9 mouse cellular contexts compared by ENCODE assay signal in genomic region chr16:13358741-13359140, GRCm38 (mm10).
A peak's percentile ranks its signal among the peaks of the same experiment; 100 is the strongest.
DNase-seq lines count a peak whose midpoint lies in the region; ATAC-seq and TF ChIP-seq lines count a peak whose summit lies in the region.
"Had no signal": no experiment of that assay in that cellular context is flagged by ENCODE, and none has a peak within 500 bp of the region (broad histone marks: within the 10 kb centered on the region; RNA-seq: fewer than 3 reads in every experiment).

No protein-coding gene starts in this region.

- intact Hi-C loops in left cerebral cortex, postnatal 14 days (cut with DNase I) = loop anchor here (2.0 to 5.0 kb wide), 3 partner anchors 101 to 200 kb away; partner anchors contain the start of gene Mrtfb

- H3K36me3 ChIP-seq in embryonic facial prominence, embryonic 15.5 days = no peaks in the 10 kb centered on the region
- no peaks in the 10 kb centered on the region for H3K36me3 ChIP-seq in hindbrain, embryonic 14.5 days (replicated peaks; ENCODE audit: control insufficient read depth, insufficient read depth)
- no peaks in the 10 kb centered on the region for H3K36me3 ChIP-seq in midbrain, postnatal 0 days (ENCODE audit: insufficient read depth, low read length)

- no peak overlapping the region for H3K9ac ChIP-seq in embryonic facial prominence, embryonic 15.5 days
- peak overlapping the region; percentile 44 for H3K9ac ChIP-seq in hindbrain, embryonic 14.5 days
- H3K9ac ChIP-seq in midbrain, postnatal 0 days (replicated peaks; ENCODE audit: low read length, poor library complexity, severe bottlenecking) = 0 out of 2 replicates have a peak overlapping the region, but pooled peaks have one; percentile 42
- H3K9ac ChIP-seq: liver, embryonic 14.5 days had no signal

- H3K4me2 ChIP-seq in embryonic facial prominence, embryonic 15.5 days (replicated peaks) = peak overlapping the region; percentile 37
- H3K4me2 ChIP-seq in hindbrain, embryonic 14.5 days (replicated peaks) = peak overlapping the region; percentile 51
- H3K4me2 ChIP-seq in midbrain, postnatal 0 days (ENCODE audit: low read depth, low read length, poor library complexity, severe bottlenecking) = peak overlapping the region; percentile 58

- ATAC-seq in embryonic facial prominence, embryonic 15.5 days (ENCODE audit: insufficient number of reproducible peaks, low FRiP score, low TSS enrichment, low read depth) = no peak
- ATAC-seq in hindbrain, embryonic 14.5 days (ENCODE audit: low FRiP score) = no peak
- ATAC-seq in midbrain, postnatal 0 days (ENCODE audit: low FRiP score) = no peak

- H3K4me3 ChIP-seq in layer of hippocampus, adult 2 months = peak overlapping the region; percentile 66
- 0 out of 2 replicates have a peak overlapping the region, but pooled peaks have one; percentile 13 for H3K4me3 ChIP-seq in embryonic facial prominence, embryonic 15.5 days (replicated peaks)
- peak overlapping the region; percentile 25; the same call in 1 of the 2 replicates for H3K4me3 ChIP-seq in hindbrain, embryonic 14.5 days (replicated peaks; ENCODE audit: low read length)
- H3K4me3 ChIP-seq in midbrain, postnatal 0 days (ENCODE audit: low read depth, low read length) = peak overlapping the region; percentile 38

- DNase-seq in layer of hippocampus, adult 2 months (ENCODE audit: low spot score in 2 of 2) = no peak
- DNase-seq in layer of hippocampus, adult 11-12 months (ENCODE audit: low spot score) = no peak
- DNase-seq in hindbrain, embryonic 14.5 days (ENCODE audit: low spot score) = no peak
- no peak for DNase-seq in midbrain, postnatal 0 days (ENCODE audit: low spot score)
- no peak for DNase-seq in left cerebral cortex, postnatal 14 days (ENCODE audit: low spot score in 2 of 2)
- no peak for DNase-seq in right cerebral cortex, adult 2 months (ENCODE audit: low spot score in 2 of 2)
- DNase-seq in spleen, adult 18-20 months = no peak

- H3K27me3 ChIP-seq in embryonic facial prominence, embryonic 15.5 days = no peaks in the 10 kb centered on the region
- no peaks in the 10 kb centered on the region for H3K27me3 ChIP-seq in hindbrain, embryonic 14.5 days (ENCODE audit: control insufficient read depth, insufficient read depth, low read length)
- no peaks in the 10 kb centered on the region for H3K27me3 ChIP-seq in midbrain, postnatal 0 days (ENCODE audit: insufficient read depth, low read length)

- no peak for TF ChIP-seq CTCF in layer of hippocampus, adult 2 months (conservative IDR thresholded peaks at IDR 0.05)
- no peak for TF ChIP-seq CTCF in midbrain, postnatal 0 days (IDR thresholded peaks at IDR 0.05)

- peaks cover 30% of the 10 kb centered on the region for H3K4me1 ChIP-seq in embryonic facial prominence, embryonic 15.5 days
- H3K4me1 ChIP-seq in hindbrain, embryonic 14.5 days (replicated peaks; ENCODE audit: control insufficient read depth, insufficient read depth, low read length) = peaks cover 20% of the 10 kb centered on the region
- peaks cover 3% of the 10 kb centered on the region; the same call in 1 of the 2 replicates for H3K4me1 ChIP-seq in midbrain, postnatal 0 days (ENCODE audit: insufficient read depth, low read length)

- H3K27ac ChIP-seq in layer of hippocampus, adult 2 months = peak overlapping the region; percentile 96
- H3K27ac ChIP-seq in embryonic facial prominence, embryonic 15.5 days (replicated peaks) = no peak overlapping the region; the same call in 1 of the 2 replicates
- H3K27ac ChIP-seq in hindbrain, embryonic 14.5 days = peak overlapping the region; percentile 76
- peak overlapping the region; percentile 77 for H3K27ac ChIP-seq in midbrain, postnatal 0 days (ENCODE audit: low read depth, low read length)
- H3K27ac ChIP-seq: liver, embryonic 14.5 days had no signal

- no peaks in the 10 kb centered on the region for H3K9me3 ChIP-seq in embryonic facial prominence, embryonic 15.5 days (replicated peaks)
- H3K9me3 ChIP-seq in hindbrain, embryonic 14.5 days (ENCODE audit: control insufficient read depth, low read length) = no peaks in the 10 kb centered on the region
- no peaks in the 10 kb centered on the region for H3K9me3 ChIP-seq in midbrain, postnatal 0 days (ENCODE audit: low read length)

Comparison
In these comparisons a context has a peak if more than half of its experiments do, and no peak if none do; other contexts are left out.
1. H3K4me3 ChIP-seq: peak in every context shown above with its lines; median percentile 66 in layer of hippocampus, adult 2 months; 38 in midbrain, postnatal 0 days; 25 in hindbrain, embryonic 14.5 days; 13 in embryonic facial prominence, embryonic 15.5 days.